Mouse (Mus musculus): ENCODE data around the gene Tas2r143.

The Tas2r143 gene

DNA sequence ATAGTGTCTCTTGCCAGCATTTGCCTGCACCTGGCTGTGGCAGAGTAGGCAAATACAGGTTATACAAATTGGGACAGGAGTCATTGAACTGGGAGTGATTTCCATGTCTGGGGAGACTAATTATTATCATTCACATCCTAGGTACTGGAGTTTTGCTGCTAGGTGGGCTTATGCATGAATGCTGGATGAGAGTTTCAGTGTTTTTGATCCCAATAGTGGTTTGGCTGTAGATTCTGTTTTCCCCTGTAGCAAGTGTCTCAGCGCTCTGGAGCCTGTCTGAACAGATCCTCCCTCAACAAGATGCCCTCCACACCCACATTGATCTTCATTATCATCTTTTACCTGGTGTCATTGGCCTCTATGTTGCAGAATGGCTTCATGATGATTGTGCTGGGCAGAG lies at the start of gene Tas2r143:
Gene Tas2r143 (plus strand): TSS at position 301 of the 400 bp plus-strand sequence.
- H3K9me3 ChIP-seq (ENCODE audit: low read length) = no peaks in the 10 kb centered on the region
- H3K27me3 ChIP-seq (ENCODE audit: insufficient read depth, low read length) = no peaks in the 10 kb centered on the region
- H3K4me3 ChIP-seq (replicated peaks; ENCODE audit: low read length) = no peak within 1 kb of the TSS
- no peak for TF ChIP-seq POU5F1 (IDR thresholded peaks at IDR 0.05; ENCODE audit: borderline replicate concordance, low read length)
- no peak for TF ChIP-seq NANOG (IDR thresholded peaks at IDR 0.05; ENCODE audit: borderline replicate concordance, low read length)
- TF ChIP-seq CTCF (conservative IDR thresholded peaks at IDR 0.05; ENCODE audit: low read length) = no peak
- no peaks in the 10 kb centered on the region for H3K36me3 ChIP-seq (ENCODE audit: insufficient read depth, low read length)
- H3K4me1 ChIP-seq (replicated peaks; ENCODE audit: low read depth, low read length) = no peaks in the 10 kb centered on the region

DNA sequence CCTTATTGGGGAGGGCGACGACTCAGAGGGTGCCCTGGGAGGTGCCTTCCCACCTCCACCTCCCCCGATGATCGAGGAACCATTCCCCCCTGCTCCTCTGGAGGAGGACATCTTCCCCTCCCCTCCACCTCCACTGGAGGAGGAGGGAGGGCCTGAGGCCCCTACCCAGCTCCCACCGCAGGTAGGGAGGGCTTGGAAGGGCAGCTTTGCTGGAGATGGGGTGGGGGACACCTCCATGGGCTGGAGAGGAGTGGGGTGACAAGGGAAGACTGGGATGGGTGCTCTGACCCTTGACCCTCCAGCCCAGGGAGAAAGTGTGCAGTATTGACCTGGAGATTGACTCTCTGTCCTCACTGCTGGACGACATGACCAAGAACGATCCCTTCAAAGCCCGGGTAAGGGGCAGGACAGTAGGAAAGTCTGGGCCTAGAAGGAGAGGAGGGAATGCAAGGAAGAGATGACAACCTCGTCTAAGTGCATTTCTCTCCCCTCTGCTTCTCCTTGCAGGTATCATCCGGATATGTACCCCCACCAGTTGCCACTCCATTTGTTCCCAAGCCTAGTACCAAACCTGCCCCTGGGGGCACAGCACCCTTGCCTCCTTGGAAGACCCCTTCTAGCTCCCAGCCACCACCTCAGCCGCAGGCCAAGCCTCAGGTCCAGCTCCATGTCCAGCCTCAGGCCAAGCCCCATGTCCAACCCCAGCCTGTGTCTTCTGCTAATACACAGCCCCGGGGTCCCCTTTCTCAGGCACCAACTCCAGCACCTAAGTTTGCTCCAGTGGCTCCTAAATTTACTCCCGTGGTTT lies 48.9 kb upstream of the Tas2r143 start:
- H3K27me3 ChIP-seq (ENCODE audit: insufficient read depth, low read length) = peaks cover 66% of the 10 kb centered on the region
- TF ChIP-seq POU5F1 (IDR thresholded peaks at IDR 0.05; ENCODE audit: borderline replicate concordance, low read length) = no peak
- TF ChIP-seq CTCF (conservative IDR thresholded peaks at IDR 0.05; ENCODE audit: low read length) = no peak
- no peak for TF ChIP-seq NANOG (IDR thresholded peaks at IDR 0.05; ENCODE audit: borderline replicate concordance, low read length)
- peaks cover 30% of the 10 kb centered on the region for H3K4me1 ChIP-seq (replicated peaks; ENCODE audit: low read depth, low read length)
- peaks cover 7% of the 10 kb centered on the region for H3K36me3 ChIP-seq (ENCODE audit: insufficient read depth, low read length)
- no peaks in the 10 kb centered on the region for H3K9me3 ChIP-seq (ENCODE audit: low read length)
- peak overlapping the region; percentile 85 for H3K4me3 ChIP-seq (replicated peaks; ENCODE audit: low read length)

DNA sequence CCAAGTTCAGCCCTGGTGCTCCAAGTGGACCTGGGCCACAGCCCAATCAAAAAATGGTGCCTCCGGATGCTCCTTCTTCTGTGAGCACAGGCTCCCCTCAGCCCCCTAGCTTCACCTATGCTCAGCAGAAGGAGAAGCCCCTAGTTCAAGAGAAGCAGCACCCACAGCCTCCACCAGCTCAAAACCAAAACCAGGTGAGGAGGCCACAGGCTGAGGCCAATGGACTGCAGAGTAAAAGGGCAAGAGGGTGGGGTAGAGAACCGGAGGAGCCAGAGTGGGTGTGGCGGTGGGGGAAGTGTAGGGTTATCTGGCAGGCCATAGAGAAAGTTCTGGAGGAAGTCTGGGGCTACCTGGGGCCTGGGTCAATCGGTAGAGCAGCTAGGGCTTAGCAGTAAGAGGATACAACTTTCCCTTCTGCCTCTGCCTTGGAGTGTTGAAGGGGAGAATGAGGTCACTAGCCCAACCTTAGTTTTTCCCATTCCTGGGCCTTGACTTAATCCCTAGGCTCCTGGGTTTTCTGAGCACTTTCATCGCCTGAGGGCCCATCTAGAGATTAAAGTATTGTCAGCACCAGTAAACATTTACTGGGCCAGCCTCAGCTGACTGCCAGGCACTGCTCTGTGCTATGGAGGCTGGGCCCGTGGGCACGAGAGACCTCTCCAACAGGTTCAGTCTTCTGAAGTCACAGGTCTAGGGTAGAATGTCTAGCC lies 48.1 kb upstream of the Tas2r143 start:
- no peak for TF ChIP-seq POU5F1 (IDR thresholded peaks at IDR 0.05; ENCODE audit: borderline replicate concordance, low read length)
- TF ChIP-seq NANOG (IDR thresholded peaks at IDR 0.05; ENCODE audit: borderline replicate concordance, low read length) = no peak
- TF ChIP-seq CTCF (conservative IDR thresholded peaks at IDR 0.05; ENCODE audit: low read length) = no peak
- peaks cover 71% of the 10 kb centered on the region for H3K27me3 ChIP-seq (ENCODE audit: insufficient read depth, low read length)

DNA sequence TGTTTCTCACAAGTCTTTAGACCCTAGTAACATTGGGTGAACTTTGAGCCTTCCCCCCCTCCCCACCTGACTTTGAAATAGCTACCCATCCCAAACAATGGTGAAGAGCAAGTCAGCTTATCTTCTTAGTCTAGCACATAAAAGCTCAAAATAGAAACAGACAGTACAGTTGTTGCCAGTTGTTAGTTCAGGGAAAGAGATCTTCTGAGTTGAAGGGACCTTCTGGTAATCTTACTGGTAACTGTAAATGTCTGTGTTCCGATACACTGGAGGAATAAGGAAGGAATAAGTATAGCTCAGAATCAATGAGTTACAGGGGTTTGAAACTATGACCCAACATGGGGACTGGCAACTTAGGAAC lies 47.6 kb upstream of the Tas2r143 start:
- Histone ChIP-seq H3K27me3 (ENCODE audit: insufficient read depth, low read length) (peaks cover 73% of the 10 kb centered on the region), H3K9me3 (ENCODE audit: low read length) (no peaks in the 10 kb centered on the region), H3K4me3 (replicated peaks; ENCODE audit: low read length) (no peak overlapping the region), H3K4me1 (replicated peaks; ENCODE audit: low read depth, low read length) (peaks cover 39% of the 10 kb centered on the region), H3K36me3 (ENCODE audit: insufficient read depth, low read length) (peaks cover 16% of the 10 kb centered on the region)
- no peak for TF ChIP-seq NANOG (IDR thresholded peaks at IDR 0.05; ENCODE audit: borderline replicate concordance, low read length)
- no peak for TF ChIP-seq CTCF (conservative IDR thresholded peaks at IDR 0.05; ENCODE audit: low read length)
- no peak for TF ChIP-seq POU5F1 (IDR thresholded peaks at IDR 0.05; ENCODE audit: borderline replicate concordance, low read length)

More for the DNA sequence above, 48.1 kb upstream of the Tas2r143 start:
- Histone ChIP-seq H3K4me3 (replicated peaks; ENCODE audit: low read length) (no peak overlapping the region), H3K4me1 (replicated peaks; ENCODE audit: low read depth, low read length) (peaks cover 34% of the 10 kb centered on the region), H3K9me3 (ENCODE audit: low read length) (no peaks in the 10 kb centered on the region), H3K36me3 (ENCODE audit: insufficient read depth, low read length) (peaks cover 12% of the 10 kb centered on the region)

DNA sequence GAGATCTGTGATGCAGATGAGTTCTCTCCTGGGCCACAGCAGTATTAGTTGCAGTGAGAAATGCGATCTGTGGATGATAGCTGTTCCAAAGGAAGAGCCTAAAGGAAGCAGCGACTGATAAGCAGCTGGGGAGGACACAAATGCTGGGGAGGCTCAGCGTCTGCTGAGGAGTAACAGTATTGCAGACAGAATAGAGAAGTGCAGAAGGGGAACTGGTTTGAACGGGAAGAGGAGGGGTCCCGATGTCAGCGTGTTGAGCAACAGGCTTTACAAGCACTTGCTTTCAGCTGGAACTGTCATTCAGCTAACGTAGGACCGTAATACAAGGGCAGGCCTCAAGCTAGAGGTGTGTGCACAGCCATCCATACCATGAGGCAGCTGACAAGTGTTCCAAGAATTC lies 46.9 kb upstream of the Tas2r143 start:
- Histone ChIP-seq H3K36me3 (ENCODE audit: insufficient read depth, low read length) (peaks cover 23% of the 10 kb centered on the region), H3K4me3 (replicated peaks; ENCODE audit: low read length) (no peak overlapping the region), H3K9me3 (ENCODE audit: low read length) (no peaks in the 10 kb centered on the region), H3K4me1 (replicated peaks; ENCODE audit: low read depth, low read length) (peaks cover 39% of the 10 kb centered on the region), H3K27me3 (ENCODE audit: insufficient read depth, low read length) (peaks cover 74% of the 10 kb centered on the region)
- no peak for TF ChIP-seq POU5F1 (IDR thresholded peaks at IDR 0.05; ENCODE audit: borderline replicate concordance, low read length)
- no peak for TF ChIP-seq NANOG (IDR thresholded peaks at IDR 0.05; ENCODE audit: borderline replicate concordance, low read length)
- TF ChIP-seq CTCF (conservative IDR thresholded peaks at IDR 0.05; ENCODE audit: low read length) = no peak

DNA sequence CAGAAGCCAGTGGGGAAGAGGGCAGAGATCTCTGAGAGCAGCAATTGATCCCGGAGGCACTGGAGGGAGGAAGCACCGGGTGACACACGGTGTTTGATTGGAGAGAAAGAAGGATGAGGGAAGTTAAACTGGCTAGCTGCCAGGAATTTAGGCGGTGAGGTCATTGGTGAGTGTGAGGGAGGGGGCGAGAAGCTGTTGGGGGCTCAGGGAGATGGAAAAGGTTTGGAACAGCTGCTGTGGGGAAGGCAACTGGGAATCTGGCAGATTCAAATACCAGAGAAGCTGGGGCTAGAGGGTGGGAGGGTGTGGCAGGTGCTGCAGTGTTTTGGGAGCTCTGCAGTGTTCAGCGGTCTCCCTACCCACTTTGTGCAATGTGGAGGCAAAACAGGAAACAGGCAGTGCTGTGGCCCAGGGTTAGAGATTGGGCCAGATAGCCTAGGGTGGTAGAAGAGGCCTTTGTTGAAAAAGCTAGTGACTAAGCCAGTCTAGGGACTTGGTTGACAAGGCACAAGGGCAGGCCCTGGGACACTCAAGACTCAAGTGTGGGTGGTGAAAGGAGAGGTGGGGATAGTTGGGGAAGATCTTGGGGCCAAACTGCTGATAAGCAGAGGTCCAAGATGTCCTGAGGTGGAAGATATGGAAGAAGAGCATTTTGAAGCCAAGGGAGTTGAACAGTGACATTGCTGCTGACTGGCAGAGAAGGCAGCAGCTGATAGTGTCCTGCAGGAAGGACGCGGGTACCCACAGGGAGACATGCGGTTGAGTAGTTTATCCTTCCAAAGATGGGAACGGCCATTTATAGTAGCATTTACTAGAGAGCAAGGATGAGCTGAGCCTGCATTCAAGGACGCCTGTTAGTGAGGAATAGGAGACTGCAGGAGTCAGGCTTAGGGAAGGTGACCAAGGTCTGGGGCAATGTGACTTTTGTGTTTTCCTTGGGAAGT lies 45.7 kb upstream of the Tas2r143 start:
- H3K27me3 ChIP-seq (ENCODE audit: insufficient read depth, low read length) = peaks cover 64% of the 10 kb centered on the region

DNA sequence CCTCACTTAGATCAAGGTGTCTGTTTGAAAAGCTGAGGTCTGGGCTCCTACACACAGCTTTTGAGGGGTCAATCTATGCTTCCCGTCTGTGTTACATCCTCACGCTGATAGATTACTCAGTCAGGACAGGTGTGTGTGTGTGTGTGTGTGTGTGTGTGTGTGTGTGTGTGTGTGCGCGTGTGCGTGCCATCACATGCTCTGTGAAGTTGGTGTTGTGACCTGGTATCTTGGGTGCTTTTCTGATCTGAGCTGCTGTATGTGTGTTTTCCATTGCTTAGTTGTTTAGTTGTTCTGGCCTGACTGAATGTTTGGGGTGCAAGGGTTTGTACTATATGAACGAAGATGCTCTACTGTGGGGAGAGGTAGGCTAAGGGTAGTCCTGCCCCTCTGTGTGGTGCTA lies 44.7 kb upstream of the Tas2r143 start:
- H3K36me3 ChIP-seq (ENCODE audit: insufficient read depth, low read length) = peaks cover 37% of the 10 kb centered on the region
- no peak overlapping the region for H3K4me3 ChIP-seq (replicated peaks; ENCODE audit: low read length)
- TF ChIP-seq NANOG (IDR thresholded peaks at IDR 0.05; ENCODE audit: borderline replicate concordance, low read length) = no peak
- TF ChIP-seq POU5F1 (IDR thresholded peaks at IDR 0.05; ENCODE audit: borderline replicate concordance, low read length) = no peak
- no peak for TF ChIP-seq CTCF (conservative IDR thresholded peaks at IDR 0.05; ENCODE audit: low read length)
- H3K27me3 ChIP-seq (ENCODE audit: insufficient read depth, low read length) = peaks cover 63% of the 10 kb centered on the region
- peaks cover 26% of the 10 kb centered on the region for H3K4me1 ChIP-seq (replicated peaks; ENCODE audit: low read depth, low read length)
- no peaks in the 10 kb centered on the region for H3K9me3 ChIP-seq (ENCODE audit: low read length)

More for the DNA sequence above, 45.7 kb upstream of the Tas2r143 start:
- Histone ChIP-seq H3K4me1 (replicated peaks; ENCODE audit: low read depth, low read length) (peaks cover 29% of the 10 kb centered on the region), H3K36me3 (ENCODE audit: insufficient read depth, low read length) (peaks cover 30% of the 10 kb centered on the region), H3K4me3 (replicated peaks; ENCODE audit: low read length) (no peak overlapping the region), H3K9me3 (ENCODE audit: low read length) (no peaks in the 10 kb centered on the region)
- TF ChIP-seq CTCF (conservative IDR thresholded peaks at IDR 0.05; ENCODE audit: low read length) (no peak), NANOG (IDR thresholded peaks at IDR 0.05; ENCODE audit: borderline replicate concordance, low read length) (no peak)

Data from E14TG2a.4 (cell line).